Mouse (Mus musculus) kidney, embryonic 14.5 days (tissue): Measurements from ENCODE around the gene Gpr4. TPM values are rescaled to one million over a fixed set of nuclear protein-coding genes. Genes with fewer than 3 reads are reported as not detected.

Experiments
- ATAC-seq: fragments of 200-750 bp; cut with Nextera tagmentation; 2 replicates; pipeline ENCODE4 v1.8.0; 2017; ENCODE audit warnings: moderate number of reproducible peaks, mild to moderate bottlenecking, moderate TSS enrichment, moderate library complexity; ENCODE audit not compliant: low FRiP score, low TSS enrichment
- H3K27ac ChIP-seq: fragments of 300-500 bp; sonication (generic); 2 replicates; pipeline ENCODE4 v1.5.1; 2014; ENCODE audit warnings: low read depth, mild to moderate bottlenecking, low read length, moderate library complexity, mixed read lengths
- H3K27me3 ChIP-seq: fragments of 300-500 bp; sonication (generic); 2 replicates; pipeline ENCODE4 v1.6.1; 2014; ENCODE audit warnings: mild to moderate bottlenecking, low read length; ENCODE audit not compliant: control insufficient read depth, insufficient read depth
- H3K36me3 ChIP-seq: fragments of 300-500 bp; sonication (generic); 2 replicates; pipeline ENCODE4 v1.6.1; 2014; ENCODE audit warnings: low read length, mixed read lengths; ENCODE audit not compliant: control insufficient read depth, insufficient read depth
- H3K4me1 ChIP-seq: fragments of 300-500 bp; sonication (generic); 2 replicates; pipeline ENCODE4 v1.6.1; 2014; ENCODE audit warnings: low read length, mixed read lengths; ENCODE audit not compliant: control insufficient read depth, insufficient read depth
- H3K4me2 ChIP-seq: fragments of 300-500 bp; sonication (generic); replicated peaks from 2 replicates; pipeline ENCODE4 v1.6.1; 2014; ENCODE audit warnings: low read depth, mild to moderate bottlenecking, low read length
- H3K4me3 ChIP-seq: fragments of 300-500 bp; sonication (generic); 2 replicates; pipeline ENCODE4 v1.5.1; 2014; ENCODE audit warnings: mild to moderate bottlenecking, low read length
- H3K9ac ChIP-seq: fragments of 300-500 bp; sonication (generic); 2 replicates; pipeline ENCODE4 v1.6.1; 2014; ENCODE audit warnings: low read depth, mild to moderate bottlenecking, low read length, moderate library complexity
- H3K9me3 ChIP-seq: fragments of 300-500 bp; sonication (generic); 2 replicates; pipeline ENCODE4 v1.6.1; 2016; ENCODE audit warnings: low read length; ENCODE audit not compliant: control insufficient read depth
- WGBS: fragments of 180-500 bp; shearing (Covaris S2); extraction: QIAGEN DNeasy Blood & Tissue Kit; methylation state at CpG from one replicate; pipeline ENCODE4 v1.1.7; 2014; 5-methylcytosine and 5-hydroxymethylcytosine counted together
- polyA plus RNA-seq: library from polyadenylated mRNA; unstranded; fragments of >200 nt; fragmentation: Nextera tagmentation; extraction: Ambion mirVana; gene quantifications from 2 replicates; pipeline ENCODE4 v1.2.1, GENCODE M21; 2014

Gpr4 gene
- polyA plus RNA-seq, 1 experiment from 2014 or later, result 3.4 TPM

DNA sequence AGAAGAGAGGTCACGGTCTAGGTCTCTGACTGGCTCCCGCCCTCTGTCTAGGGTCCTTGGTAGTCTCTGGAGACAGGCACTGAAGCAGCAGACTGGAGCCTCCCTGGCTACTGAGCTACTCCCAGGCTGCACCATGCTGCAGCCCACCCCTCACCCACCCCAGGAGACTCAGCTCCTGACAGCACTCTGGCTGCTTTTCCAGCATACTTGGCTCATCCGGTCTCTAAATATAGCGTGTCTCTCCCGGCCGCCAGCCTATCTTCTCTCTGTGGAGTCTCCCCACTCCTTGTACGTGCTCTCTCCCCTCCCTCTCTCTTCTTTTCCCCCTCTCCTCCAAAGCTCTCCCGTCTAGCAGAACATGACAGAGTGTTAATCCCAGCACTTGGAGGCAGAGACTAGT, 42.2 kb upstream of the Gpr4 start:
- Histone ChIP-seq H3K27ac (no peak overlapping the region), H3K36me3 (no peaks in the 10 kb centered on the region), H3K4me1 (peaks cover 16% of the 10 kb centered on the region), H3K9me3 (no peaks in the 10 kb centered on the region), H3K27me3 (peaks cover 4% of the 10 kb centered on the region; the same call in 1 of the 2 replicates), H3K4me3 (no peak overlapping the region), H3K4me2 (no peak overlapping the region), H3K9ac (no peak overlapping the region)
- 51% methylated on average over 8 of the region's 8 CpGs for WGBS
- ATAC-seq, result 0 out of 2 replicates have a peak, but pooled peaks have one; percentile 21

DNA sequence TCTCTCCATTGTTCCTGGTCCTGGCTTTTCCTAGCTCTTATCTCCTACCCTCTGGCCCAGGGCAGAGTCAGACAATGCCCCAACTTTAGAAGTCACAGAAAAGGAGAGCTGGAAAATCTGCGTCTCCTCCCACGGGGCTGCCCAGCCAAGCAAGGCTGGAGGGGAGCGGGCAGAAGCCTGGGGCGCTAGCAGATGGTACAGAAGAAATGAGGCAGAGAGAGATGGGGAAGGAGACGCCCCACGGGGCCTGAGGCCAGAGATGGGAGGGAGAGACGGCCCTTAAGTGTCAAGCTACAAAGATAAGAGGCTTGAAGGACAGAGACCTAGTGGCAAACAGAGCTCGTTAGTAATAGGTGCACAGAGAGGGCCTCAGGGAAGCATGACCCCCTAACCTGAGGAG, 40.5 kb upstream of the Gpr4 start:
- H3K4me3 ChIP-seq, result no peak overlapping the region
- ATAC-seq, result no peak
- H3K9ac ChIP-seq, result no peak overlapping the region
- WGBS, result 30% methylated on average over 8 of the region's 8 CpGs
- H3K9me3 ChIP-seq, result no peaks in the 10 kb centered on the region
- H3K27ac ChIP-seq, result peak overlapping the region; percentile 11; the same call in 1 of the 2 replicates
- peaks cover 16% of the 10 kb centered on the region for H3K4me1 ChIP-seq
- no peak overlapping the region for H3K4me2 ChIP-seq
- H3K36me3 ChIP-seq, result no peaks in the 10 kb centered on the region
- H3K27me3 ChIP-seq, result peaks cover 20% of the 10 kb centered on the region

DNA sequence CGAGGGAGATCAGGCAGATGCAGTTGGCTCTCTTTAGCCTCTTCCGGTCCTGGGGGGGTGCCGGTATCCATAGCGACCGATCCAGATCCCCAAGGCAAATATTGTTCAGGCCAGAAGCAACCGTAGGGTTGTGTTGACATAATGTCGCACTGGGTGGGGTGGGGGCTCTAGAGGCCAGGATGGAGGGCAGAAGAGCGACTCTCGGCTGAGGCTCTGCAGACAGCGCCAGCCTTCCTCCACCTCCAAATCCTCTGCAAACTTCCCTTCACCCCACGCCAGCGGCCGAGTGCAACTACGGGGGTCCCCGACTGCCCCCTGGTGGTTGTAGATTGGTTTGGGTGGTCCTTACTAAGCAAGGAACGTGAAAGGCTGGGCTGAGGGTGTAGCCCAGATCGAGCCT, 39.5 kb upstream of the Gpr4 start:
- peaks cover 30% of the 10 kb centered on the region for H3K27me3 ChIP-seq
- peak overlapping the region; percentile 22; the same call in 1 of the 2 replicates for H3K4me3 ChIP-seq
- no peaks in the 10 kb centered on the region for H3K36me3 ChIP-seq
- no peaks in the 10 kb centered on the region for H3K9me3 ChIP-seq
- H3K4me2 ChIP-seq, result peak overlapping the region; percentile 46
- ATAC-seq, result peak; percentile 51
- H3K9ac ChIP-seq, result peak overlapping the region; percentile 40; the same call in 1 of the 2 replicates
- no peak overlapping the region for H3K27ac ChIP-seq
- peaks cover 16% of the 10 kb centered on the region for H3K4me1 ChIP-seq
- 3% methylated on average over 17 of the region's 17 CpGs for WGBS

DNA sequence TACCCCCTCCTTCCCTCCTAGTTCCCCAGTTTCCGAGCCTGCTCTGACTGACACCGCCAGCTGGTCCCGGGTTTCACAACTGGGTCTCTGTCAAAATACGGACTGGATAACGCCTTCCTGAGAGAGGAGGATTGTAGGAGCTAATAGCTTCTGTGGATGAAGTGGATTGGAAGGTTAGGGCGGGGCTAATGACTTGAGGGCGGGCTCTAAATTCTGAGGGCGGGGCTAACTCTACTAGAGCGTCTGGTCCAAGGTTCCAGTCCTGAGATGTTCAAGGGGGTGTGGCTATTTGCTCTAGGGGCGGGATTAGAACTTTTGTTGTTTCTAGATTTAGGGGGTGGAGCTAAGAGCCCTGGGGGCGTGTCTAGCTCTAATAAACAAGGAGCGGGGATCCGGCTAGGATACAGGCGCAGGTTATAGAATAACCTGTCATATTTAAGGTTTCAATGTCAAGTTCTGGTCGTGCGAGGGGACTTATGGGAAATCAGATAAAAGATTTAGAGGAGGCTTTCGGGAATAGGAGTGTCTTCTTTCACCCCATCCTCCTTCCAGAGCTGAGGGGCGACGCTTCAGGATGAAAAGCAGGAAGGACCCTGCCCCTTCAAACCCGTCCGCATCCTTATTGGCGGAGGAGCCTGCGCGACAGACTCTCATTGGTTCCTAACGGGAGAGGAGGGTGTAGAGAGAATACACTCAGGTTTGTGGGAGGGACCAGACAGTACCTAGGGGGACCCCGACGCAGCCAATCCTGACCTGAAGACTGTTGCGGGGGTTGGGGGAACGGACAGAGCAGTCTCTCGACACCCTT, 36.4 kb upstream of the Gpr4 start, which contains the start of gene Eml2:
Gene Eml2, plus strand, starts transcription at position 714 of the 808 bp plus-strand sequence.
- H3K9me3 ChIP-seq, result 0 out of 2 replicates have a peak, but pooled peaks cover 4% of the 10 kb centered on the region
- 1% methylated on average over 30 of the region's 30 CpGs for WGBS
- H3K36me3 ChIP-seq, result no peaks in the 10 kb centered on the region
- peaks cover 21% of the 10 kb centered on the region for H3K4me1 ChIP-seq
- H3K27me3 ChIP-seq, result peaks cover 53% of the 10 kb centered on the region
- H3K27ac ChIP-seq, result no peak within 1 kb of the TSS
- ATAC-seq, result peak; percentile 41
- peak within 1 kb of the TSS; percentile 19 for H3K4me3 ChIP-seq
- H3K4me2 ChIP-seq, result peak within 1 kb of the TSS; percentile 1; the same call in 1 of the 2 replicates
- H3K9ac ChIP-seq, result no peak within 1 kb of the TSS

DNA sequence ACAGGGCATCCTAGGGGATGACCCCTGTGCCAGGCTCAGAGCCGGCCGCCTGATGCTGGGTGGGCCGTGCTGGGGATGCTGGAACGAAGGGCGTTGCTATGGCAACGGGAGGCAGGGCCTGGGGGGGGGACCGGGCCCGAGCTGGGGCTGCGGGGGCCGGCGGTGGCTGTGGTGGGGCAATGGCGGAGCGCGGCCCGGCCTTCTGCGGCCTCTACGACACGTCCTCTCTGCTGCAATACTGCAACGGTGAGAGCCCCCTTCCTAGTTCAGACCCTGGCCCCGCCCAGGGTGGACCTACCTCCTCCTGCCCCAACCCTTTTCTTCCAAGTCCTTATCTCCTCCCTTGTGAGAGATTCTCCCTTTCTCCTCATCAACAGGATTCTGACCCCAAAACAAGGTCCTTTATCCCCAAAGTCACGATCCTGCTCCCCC, 35.8 kb upstream of the Gpr4 start:
- H3K4me2 ChIP-seq, result peak overlapping the region; percentile 1; the same call in 1 of the 2 replicates
- no peak for ATAC-seq
- 5% methylated on average over 20 of the region's 21 CpGs for WGBS
- H3K4me1 ChIP-seq, result peaks cover 22% of the 10 kb centered on the region
- H3K9ac ChIP-seq, result no peak overlapping the region
- 0 out of 2 replicates have a peak, but pooled peaks cover 4% of the 10 kb centered on the region for H3K9me3 ChIP-seq
- peaks cover 53% of the 10 kb centered on the region for H3K27me3 ChIP-seq
- no peak overlapping the region for H3K27ac ChIP-seq
- H3K4me3 ChIP-seq, result peak overlapping the region; percentile 19; the same call in 1 of the 2 replicates
- H3K36me3 ChIP-seq, result no peaks in the 10 kb centered on the region

DNA sequence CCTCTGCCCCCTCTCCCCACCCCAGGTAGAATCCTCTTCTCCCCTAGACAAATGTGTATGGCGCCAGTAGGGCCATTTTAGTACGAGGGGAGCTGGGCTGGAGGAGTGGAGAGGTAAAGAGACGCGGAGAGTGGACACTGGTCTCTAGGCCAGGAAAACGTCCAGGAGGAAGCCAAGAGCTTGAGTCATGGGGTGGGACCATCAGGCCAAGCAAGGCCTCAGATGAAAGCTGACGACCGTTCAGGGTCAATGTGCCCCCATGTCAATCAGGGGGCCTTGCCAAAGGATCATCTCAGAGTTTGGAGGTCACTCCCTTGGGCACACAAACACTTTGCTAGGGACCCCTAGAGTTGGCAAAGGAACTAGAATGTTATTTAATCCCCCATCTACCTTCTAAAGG, 35.1 kb upstream of the Gpr4 start:
- no peaks in the 10 kb centered on the region for H3K36me3 ChIP-seq
- WGBS, result 70% methylated on average over 7 of the region's 7 CpGs
- no peak overlapping the region for H3K4me3 ChIP-seq
- peaks cover 53% of the 10 kb centered on the region for H3K27me3 ChIP-seq
- H3K9ac ChIP-seq, result no peak overlapping the region
- ATAC-seq, result no peak
- H3K9me3 ChIP-seq, result 0 out of 2 replicates have a peak, but pooled peaks cover 4% of the 10 kb centered on the region
- H3K4me2 ChIP-seq, result no peak overlapping the region
- H3K4me1 ChIP-seq, result peaks cover 22% of the 10 kb centered on the region
- H3K27ac ChIP-seq, result no peak overlapping the region

DNA sequence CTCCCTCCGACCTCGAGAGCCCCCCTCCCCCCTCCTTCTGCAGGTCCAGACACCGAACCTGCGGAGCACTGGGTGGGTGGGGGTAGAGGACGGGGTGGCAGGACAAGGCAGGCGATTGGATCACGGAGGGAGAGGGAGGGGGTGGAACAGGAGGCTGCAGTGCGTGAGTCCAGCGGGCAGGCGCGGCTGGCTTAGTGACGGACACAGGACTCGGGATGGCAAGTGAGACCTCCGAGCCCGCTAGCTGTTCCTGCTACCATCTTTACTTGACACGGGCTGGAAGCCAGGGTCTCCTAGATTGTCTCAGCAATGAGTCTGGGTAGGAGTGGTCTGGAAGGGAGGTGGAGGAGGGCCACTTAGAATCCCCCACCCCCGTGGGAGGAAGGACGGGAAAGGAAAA, 34.3 kb upstream of the Gpr4 start:
- H3K4me2 ChIP-seq, result no peak overlapping the region
- no peak overlapping the region for H3K4me3 ChIP-seq
- ATAC-seq, result no peak
- H3K9me3 ChIP-seq, result 0 out of 2 replicates have a peak, but pooled peaks cover 4% of the 10 kb centered on the region
- 11% methylated on average over 18 of the region's 18 CpGs for WGBS
- no peak overlapping the region for H3K27ac ChIP-seq
- H3K4me1 ChIP-seq, result peaks cover 18% of the 10 kb centered on the region
- no peaks in the 10 kb centered on the region for H3K36me3 ChIP-seq
- no peak overlapping the region for H3K9ac ChIP-seq
- H3K27me3 ChIP-seq, result peaks cover 53% of the 10 kb centered on the region

DNA sequence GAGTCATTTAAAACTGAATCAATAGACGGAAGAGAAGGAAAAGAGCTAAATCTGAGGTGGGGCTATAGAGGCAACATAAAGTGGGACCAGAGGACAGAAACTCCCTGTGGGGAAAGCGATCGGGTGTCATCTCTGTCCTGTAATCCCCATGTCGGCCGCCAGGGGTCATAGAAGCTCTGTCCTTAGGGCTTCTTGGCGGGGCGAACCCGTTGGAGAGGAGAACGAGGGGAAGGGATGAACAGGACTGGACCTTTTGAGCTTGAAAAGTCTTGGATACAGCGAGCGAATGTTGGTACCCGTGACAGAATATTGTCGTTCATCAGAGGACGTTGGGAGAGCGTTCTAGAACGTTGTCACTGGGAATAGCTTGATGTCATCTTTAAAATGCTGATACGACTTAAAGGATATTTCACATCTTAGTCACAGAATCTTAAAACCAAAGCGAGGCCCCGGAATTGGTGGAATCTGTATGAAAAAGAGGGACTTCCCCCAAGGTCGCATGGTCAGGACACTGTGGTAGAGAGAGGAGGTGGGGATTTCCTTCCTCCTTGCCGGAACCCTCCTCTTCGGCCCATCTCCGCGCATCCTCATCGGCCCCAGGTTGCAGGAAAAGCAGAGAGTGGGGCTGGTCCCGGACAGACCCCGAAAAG, 33.8 kb upstream of the Gpr4 start:
- no peak for ATAC-seq
- Histone ChIP-seq H3K9me3 (0 out of 2 replicates have a peak, but pooled peaks cover 4% of the 10 kb centered on the region), H3K4me1 (peaks cover 16% of the 10 kb centered on the region), H3K27me3 (peaks cover 53% of the 10 kb centered on the region), H3K4me2 (peak overlapping the region; percentile 38; the same call in 1 of the 2 replicates), H3K36me3 (no peaks in the 10 kb centered on the region; the same call in 1 of the 2 replicates), H3K4me3 (peak overlapping the region; percentile 30; the same call in 1 of the 2 replicates), H3K9ac (no peak overlapping the region), H3K27ac (no peak overlapping the region)
- 7% methylated on average over 27 of the region's 27 CpGs for WGBS
